Mouse (Mus musculus) spleen, adult 2 months (tissue): ENCODE measurements around the gene Spats2.

Experiments used
- CTCF ChIP-seq: fragments of 200-500 bp; IDR thresholded peaks from 2 replicates; pipeline ENCODE4 v1.5.1; 2011; ENCODE audit warnings: mild to moderate bottlenecking, inconsistent platforms; ENCODE audit not compliant: insufficient read depth, insufficient read length, insufficient replicate concordance; ENCODE audit errors: extremely low read depth
- POLR2A ChIP-seq: fragments of 200-500 bp; IDR thresholded peaks from 2 replicates; pipeline ENCODE4 v1.6.1; 2011; ENCODE audit warnings: low read depth, low read length, inconsistent platforms

DNA sequence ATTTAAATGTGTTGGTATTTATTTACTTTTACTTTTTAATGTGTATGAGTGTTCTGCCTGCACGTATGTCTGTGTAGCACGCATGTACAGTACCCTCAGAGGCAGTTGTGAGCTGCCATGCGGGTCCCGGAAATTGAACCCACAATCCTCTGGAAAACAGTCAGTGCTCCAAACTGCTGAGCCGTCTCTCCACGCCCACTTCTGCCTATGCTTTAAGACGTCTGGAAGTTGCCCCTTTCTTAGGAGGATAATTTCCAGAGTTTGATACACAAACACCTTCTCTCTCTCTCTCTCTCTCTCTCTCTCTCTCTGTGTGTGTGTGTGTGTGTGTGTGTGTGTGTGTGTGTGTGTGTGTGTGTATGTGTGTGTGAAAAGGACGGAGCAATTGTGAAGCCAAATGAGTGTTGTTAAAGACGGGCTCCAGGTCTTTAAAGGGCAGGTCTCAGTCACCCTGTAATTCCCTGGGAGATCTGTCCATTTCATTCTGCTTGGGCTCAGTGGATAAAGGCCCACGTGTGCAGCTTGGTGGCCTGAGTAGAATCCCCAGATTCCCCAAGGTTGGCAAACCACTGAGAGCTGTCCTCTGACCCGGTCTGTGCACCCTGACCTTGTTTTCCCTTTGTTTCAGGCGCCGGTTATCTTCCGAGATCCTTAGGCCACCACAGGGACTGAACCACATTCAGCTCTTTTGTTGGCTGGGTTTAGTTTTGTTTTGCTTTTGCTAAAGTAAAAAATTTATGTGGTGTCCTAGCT is 11.2 kb upstream of the Spats2 start:
- no peak for TF ChIP-seq CTCF
- no peak for TF ChIP-seq POLR2A
